Mouse (Mus musculus) heart, postnatal 36 days (tissue): ENCODE data around the gene Serinc2. TPM values are rescaled to one million over a fixed set of nuclear protein-coding genes. Genes with fewer than 3 reads are reported as not detected.

Source experiments
- DNase-seq, 2 experiments: peaks; one replicate each; pipeline ENCODE4 v3.0.0; 2021 to 2022
- intact Hi-C: fragments of 180-260 bp; cut with DNase I; formaldehyde crosslinking; loops from one replicate; pipeline ENCODE4 v1.15.1; 2025
- total RNA-seq, 2 experiments: library from RNA; stranded (reverse); gene quantifications; 2 replicates each; pipeline ENCODE4 v1.2.3; 2021

The Serinc2 gene
- total RNA-seq, 2 experiments from 2014 or later: 2.1 to 2.5 TPM

DNA sequence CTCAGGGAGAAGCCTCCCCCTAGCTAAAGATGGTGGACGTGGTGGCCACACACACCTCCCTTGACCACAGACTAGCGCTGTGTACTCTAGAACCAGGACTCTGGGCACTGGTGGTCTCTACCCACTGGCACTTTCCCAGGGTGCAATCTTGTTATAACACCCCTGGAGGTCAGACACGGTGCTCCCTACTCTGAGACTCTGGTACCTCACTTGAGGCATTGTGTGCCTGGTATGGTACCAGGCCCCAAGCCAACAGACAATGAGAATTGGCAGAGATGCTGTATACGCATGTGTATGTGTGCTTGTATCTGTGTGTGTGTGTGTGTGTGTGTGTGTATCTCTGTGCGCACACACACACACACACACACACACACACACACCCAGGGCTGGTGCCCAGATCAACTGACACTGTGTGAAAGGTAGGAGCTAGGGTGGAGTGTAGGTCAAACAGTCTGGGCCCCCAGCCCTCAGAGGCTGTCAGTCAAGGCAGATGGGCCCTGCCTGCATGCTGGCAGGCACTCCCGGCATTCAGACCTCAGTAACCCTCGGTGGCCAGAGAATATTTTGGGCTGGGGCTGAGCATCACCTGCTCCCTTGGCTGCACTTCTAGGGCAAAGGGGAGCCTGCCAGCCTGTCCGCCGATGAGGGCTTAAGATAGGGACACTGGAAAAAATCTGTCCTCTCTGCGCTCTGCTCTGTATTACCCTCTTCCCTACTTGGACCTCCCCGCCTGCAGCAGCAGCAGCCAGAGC, 20.0 kb upstream of the Serinc2 start:
- DNase-seq: peak; percentile 58 to 74
- intact Hi-C loops: no loop called here

DNA sequence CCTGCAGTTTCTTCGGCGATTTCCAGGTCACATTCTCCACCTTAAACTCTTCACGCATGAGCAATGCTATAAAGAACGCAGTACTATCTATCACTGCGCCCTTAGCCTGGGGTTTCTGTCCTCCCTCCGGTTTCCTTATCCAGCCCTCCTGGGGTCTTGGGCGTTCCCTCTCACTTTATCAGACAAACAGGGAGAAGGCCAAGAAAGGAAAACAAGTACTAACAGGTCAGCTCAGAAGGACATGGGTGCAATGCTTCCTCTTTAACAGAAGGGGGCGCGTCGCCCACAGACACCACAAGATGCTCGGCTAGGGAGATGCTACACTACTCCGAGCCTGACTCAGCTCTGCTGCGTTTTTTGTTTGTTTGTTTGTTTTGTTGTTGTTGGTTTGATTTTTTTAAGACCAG, 18.1 kb upstream of the Serinc2 start:
- intact Hi-C loops: no loop called here
- peak in 1 of 2 experiments; percentile 14 for DNase-seq

GRCm38 (mm10) chr4:130296243-130296965, 17.4 kb upstream of the Serinc2 start:
- DNase-seq: no peak
- intact Hi-C loops: no loop called here

DNA sequence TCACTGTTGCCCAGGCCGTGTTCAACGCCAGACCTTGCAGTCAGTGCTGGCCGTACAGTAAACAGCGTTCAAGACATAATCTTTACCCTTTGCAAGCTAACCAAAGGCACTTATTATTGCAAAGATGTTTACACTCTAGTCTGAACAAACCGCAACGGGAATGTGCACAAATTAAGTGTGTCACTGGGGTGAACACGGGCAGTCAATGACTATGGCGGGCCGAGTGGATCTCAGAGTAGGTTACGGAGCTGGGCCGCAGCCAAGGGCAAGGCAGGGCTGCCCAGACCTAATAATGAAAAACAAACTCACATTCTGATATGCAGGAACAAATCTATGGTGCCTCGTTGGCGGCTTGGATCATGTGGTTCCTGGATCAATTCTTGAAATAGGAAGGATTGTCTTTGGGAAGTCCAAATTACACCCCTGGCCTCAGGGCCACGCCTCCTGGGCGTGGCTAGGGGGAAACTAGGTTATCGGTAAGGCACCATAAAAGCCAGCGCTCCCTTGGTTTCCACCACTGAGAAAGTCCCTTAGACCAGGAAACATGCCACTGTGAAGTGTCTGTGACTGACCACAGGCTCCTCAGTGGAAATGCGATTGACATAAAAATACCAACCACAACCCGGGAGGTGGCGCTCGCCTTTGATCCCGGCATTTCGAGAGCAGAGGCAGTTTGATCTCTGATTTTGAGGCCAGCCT, 16.2 kb upstream of the Serinc2 start:
- no peak for DNase-seq
- intact Hi-C loops: no loop called here

DNA sequence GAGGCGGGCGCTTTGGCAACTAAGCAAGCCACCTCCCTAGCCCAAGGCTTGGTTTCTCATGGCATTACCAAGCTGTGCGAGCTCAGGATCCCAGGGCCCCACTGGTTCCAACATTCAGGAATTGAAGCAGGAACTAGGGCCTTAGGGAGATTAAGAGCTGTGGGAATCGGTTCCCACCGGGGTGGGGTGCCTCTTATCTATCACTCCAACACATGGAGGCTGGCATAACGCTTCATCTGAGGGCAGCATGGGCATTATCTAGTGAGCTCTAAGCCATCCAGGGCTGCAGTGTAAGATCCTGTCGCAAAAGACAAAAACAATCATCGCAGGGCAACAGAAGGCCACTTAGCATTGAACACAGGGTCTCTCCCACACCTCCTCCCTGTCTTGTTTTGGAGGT, 15.5 kb upstream of the Serinc2 start:
- DNase-seq: no peak
- intact Hi-C loops: no loop called here

DNA sequence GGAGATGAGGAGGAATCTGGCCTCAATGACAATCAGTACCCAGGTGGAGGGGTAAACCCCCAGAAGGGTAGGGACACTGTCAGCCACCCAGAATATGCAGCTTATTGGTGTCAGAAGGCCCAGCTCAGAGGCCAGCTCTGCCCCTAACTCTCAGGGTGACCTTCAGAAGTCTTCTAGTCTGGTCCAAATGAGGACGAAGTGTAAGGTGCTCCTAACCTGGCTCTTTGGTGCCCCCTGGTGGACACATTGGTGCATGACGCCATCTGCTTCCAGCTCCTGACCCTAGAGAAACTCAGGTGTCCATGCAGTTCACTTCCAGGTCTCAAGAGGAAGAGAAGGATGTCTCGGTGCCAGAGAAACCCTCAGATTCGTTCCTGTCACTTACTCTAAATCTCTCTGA, 13.3 kb upstream of the Serinc2 start:
- peak; percentile 75 to 82 for DNase-seq
- intact Hi-C loops: loop anchor here (1.0 kb wide), 2 partner anchors 28 to 93 kb away; no protein-coding TSS in a partner anchor

GRCm38 (mm10) chr4:130289824-130290223, 10.8 kb upstream of the Serinc2 start:
- intact Hi-C loops: no loop called here

DNA sequence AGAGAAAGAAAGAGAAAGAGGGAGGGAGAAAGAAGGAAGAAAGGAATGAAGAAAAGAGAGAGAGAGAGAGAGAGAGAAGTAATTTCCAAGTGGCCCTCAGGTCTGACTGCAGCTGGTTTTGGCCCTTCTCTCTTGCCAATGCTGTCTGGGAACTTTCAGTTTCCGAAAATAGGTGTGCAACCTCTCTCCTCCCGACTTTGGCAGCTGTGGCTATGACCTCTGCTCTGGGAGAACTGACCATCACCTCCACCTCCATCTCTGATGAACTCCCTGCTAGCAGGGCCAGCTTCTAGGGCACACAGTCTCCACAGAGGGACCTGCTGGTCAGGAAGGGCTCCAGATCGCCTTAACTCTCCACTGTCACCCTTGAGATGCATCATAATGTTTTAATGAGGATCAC, 7.5 kb upstream of the Serinc2 start:
- intact Hi-C loops: no loop called here
- DNase-seq: no peak

More at GRCm38 (mm10) chr4:130289824-130290223, 10.8 kb upstream of the Serinc2 start:
- DNase-seq: no peak

DNA sequence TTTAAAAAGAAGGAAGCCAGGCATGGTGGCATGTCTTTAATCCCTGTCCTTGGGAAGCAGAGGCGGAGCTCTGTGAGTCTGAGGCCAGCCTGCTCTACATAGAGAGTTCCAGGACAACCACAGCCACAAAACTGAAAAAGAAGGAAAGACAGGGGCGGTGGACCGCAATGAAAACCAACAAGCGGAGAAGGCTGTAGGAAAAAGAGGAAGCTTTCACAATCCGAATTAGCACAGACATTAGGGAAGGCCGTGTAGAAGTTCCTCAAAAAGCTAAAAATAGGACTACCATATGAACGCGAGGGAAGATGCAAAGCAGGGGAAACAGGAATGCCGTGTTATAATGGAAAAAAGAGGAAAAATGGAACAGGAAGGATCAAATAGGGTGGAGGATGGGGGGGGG, 4.8 kb upstream of the Serinc2 start:
- intact Hi-C loops: no loop called here
- no peak for DNase-seq

DNA sequence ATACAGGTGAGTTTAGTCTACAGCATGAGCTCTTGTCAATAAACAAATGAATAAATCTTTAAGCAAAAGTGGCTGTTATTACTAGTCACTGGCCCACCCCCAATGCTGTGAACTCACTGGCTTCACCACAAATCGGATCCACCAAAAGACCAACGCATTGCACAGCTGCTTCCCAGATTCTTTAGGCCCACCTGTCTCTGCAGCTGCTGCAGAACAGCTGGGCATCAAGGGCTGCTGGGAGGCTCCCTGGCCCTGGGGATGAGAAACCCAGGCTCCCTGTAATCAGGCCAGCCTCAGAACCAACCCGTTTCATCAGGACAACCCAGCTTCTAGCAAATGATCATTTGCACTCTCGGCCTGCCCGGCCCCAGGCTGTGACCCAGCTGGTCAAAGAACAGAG, 3.9 kb upstream of the Serinc2 start:
- no peak for DNase-seq
- intact Hi-C loops: no loop called here

- intact Hi-C loops: no loop called here
- no peak for DNase-seq
These were observed 2.3 kb downstream of the Serinc2 start for GRCm38 (mm10) chr4:130276573-130277176.

DNA sequence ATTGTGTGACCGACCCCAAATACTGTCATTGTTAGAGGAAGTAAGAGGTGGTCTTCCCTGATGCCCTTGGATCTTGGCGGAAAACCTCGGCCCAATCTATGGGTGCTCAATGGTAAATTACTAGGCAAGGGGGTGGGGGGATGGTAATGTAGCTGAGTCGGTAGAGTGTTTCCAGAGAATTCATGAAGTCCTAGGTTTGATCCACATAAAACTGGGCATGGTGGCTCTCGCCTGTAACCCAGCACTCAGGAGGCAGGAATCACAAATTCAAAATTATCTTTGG, 3.2 kb downstream of the Serinc2 start:
- DNase-seq: no peak
- intact Hi-C loops: no loop called here

GRCm38 (mm10) chr4:130275016-130275822, 3.8 kb downstream of the Serinc2 start:
- DNase-seq: no peak
- intact Hi-C loops: no loop called here

GRCm38 (mm10) chr4:130274346-130275015, 4.5 kb downstream of the Serinc2 start:
- no peak for DNase-seq
- intact Hi-C loops: no loop called here

DNA sequence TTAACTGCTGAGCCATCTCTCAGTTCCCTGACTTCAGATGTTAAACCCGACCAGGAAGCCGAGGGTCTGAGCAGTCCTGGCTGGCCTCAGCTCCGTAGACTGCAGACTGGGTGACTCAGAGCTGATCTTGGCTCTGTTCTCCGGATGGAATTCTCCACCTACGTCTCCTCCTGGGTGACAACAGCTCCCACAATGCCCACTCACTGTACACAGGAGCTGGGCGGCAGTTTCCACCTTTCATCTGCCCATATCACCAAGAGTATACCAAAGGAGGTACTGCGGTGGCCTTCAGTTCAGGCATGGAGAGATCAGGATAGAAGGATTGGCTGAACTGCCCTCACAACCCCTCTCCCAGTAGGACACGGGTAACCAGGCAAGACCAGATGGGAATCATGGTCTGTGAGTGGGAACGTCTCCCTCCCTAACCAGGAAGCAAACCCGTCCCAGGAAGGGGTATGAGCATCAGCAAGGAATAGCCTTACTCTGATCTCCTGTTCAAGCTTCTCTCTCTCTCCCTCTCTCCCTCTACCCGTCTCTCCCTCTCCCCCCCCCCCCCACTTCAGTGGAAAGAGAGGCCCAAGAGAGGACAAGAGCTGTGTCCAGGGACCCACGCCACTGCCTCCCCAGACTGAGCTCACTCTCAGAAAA, 5.2 kb downstream of the Serinc2 start:
- intact Hi-C loops: no loop called here
- no peak for DNase-seq

- intact Hi-C loops: no loop called here
- no peak for DNase-seq
These were observed 8.2 kb downstream of the Serinc2 start for GRCm38 (mm10) chr4:130270611-130271347.

DNA sequence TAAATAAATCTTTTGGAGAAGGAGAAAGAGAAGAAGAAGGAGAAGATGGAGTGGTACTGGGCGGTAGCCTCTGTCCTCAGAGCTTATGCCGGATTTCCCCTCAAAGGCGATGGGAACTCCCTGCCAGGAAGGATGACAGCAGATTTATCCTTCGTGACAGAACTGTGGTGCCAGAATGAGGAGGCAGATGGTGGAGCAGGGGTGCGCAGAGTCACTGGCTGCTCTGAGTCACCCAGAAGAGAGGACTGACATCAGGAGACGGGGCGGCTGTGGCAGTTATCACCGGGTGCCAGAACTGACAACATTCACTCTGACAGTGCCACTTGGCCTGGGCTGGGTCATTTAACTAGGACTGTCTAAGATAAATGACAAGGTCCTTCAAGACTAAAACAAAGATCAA, 8.9 kb downstream of the Serinc2 start:
- no peak for DNase-seq
- intact Hi-C loops: no loop called here

GRCm38 (mm10) chr4:130268736-130269135, 10.3 kb downstream of the Serinc2 start:
- no peak for DNase-seq
- intact Hi-C loops: no loop called here

DNA sequence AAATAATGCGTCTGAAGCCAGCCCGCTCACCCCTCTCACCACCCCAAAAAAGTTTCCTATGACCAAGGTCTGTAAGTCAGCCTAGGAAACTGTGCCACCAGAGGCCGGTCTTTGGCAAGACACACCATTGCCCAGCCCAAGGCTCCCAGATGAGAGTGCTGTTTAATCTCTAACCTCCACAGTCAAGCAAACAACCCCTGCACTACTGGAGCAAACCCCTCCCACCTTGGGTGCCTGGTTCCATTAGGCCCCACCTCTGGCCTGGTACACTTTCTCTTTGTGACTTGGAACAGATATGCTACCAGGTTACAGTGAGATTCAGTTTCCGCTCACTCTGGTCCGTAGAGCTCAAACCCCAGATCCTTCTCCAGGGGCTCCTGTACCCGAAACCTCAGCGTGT, 11.9 kb downstream of the Serinc2 start:
- intact Hi-C loops: no loop called here
- DNase-seq: no peak
